Mouse (Mus musculus) neural tube, embryonic 12.5 days (tissue): ENCODE measurements at regions not wholly inside any gene's neighbourhood (a gene's known extent, or its start where the extent isn't known, plus 50 kb on each side); places are given as distances from the start of the nearest gene placed in this dataset.
A peak's percentile ranks its signal among the peaks of the same experiment; 100 is the strongest.

Source experiments
- ATAC-seq: fragments of 200-750 bp; cut with Nextera tagmentation; 2 replicates; pipeline ENCODE4 v1.8.0; 2017; ENCODE audit warnings: low read depth, mild to moderate bottlenecking, moderate TSS enrichment, moderate library complexity; ENCODE audit not compliant: low FRiP score
- H3K27ac ChIP-seq: fragments of 300-500 bp; sonication (generic); 2 replicates; pipeline ENCODE4 v1.5.1; 2016
- H3K27me3 ChIP-seq: fragments of 300-500 bp; sonication (generic); replicated peaks from 2 replicates; pipeline ENCODE4 v1.6.1; 2016; ENCODE audit warnings: mild to moderate bottlenecking
- H3K36me3 ChIP-seq: fragments of 300-500 bp; sonication (generic); 2 replicates; pipeline ENCODE4 v1.6.1; 2016; ENCODE audit warnings: mild to moderate bottlenecking
- H3K4me1 ChIP-seq: fragments of 300-500 bp; sonication (generic); 2 replicates; pipeline ENCODE4 v1.6.1; 2016
- H3K4me2 ChIP-seq: fragments of 300-500 bp; sonication (generic); replicated peaks from 2 replicates; pipeline ENCODE4 v1.6.1; 2016; ENCODE audit warnings: mild to moderate bottlenecking
- H3K4me3 ChIP-seq: fragments of 300-500 bp; sonication (generic); 2 replicates; pipeline ENCODE4 v1.5.1; 2016
- H3K9ac ChIP-seq: fragments of 300-500 bp; sonication (generic); 2 replicates; pipeline ENCODE4 v1.6.1; 2016; ENCODE audit warnings: mild to moderate bottlenecking
- H3K9me3 ChIP-seq: fragments of 300-500 bp; sonication (generic); 2 replicates; pipeline ENCODE4 v1.6.1; 2016; ENCODE audit warnings: mild to moderate bottlenecking
- WGBS: fragments of 180-500 bp; shearing (Covaris S2); methylation state at CpG from one replicate; pipeline ENCODE4 v1.1.7; 2016; 5-methylcytosine and 5-hydroxymethylcytosine counted together

DNA sequence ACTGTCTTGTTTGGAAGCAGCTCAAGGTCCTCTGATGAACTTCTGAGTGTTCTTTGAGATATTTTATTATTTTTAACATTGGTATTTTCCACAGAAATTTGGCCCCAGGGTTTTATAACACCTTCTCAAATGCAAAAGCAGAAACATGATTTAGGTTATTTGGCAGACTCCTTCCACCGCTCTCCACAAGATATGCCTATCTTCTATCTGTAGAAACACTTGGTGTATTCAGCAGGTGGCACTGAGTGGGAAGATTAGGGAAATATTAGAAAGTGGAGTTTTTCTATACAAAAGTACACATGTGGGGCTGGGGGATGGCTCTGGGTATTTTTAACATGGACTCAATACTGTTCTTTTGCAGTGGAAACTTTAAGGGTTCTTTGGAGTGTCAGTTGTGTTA lies 475.3 kb downstream of the Dach1 start:
- no peak overlapping the region for H3K4me3 ChIP-seq
- WGBS, result 98% methylated on average over 1 of the region's 1 CpGs

GRCm38 (mm10) chr14:97684617-97685016 lies 484.9 kb downstream of the Dach1 start:
- no peak overlapping the region for H3K27ac ChIP-seq
- ATAC-seq, result no peak
- H3K9ac ChIP-seq, result no peak overlapping the region
- no peaks in the 10 kb centered on the region for H3K36me3 ChIP-seq
- no peaks in the 10 kb centered on the region for H3K27me3 ChIP-seq
- H3K4me2 ChIP-seq, result no peak overlapping the region
- 85% methylated on average over 3 of the region's 3 CpGs for whole genome bisulfite sequencing
- no peaks in the 10 kb centered on the region for H3K9me3 ChIP-seq
- no peaks in the 10 kb centered on the region for H3K4me1 ChIP-seq
- H3K4me3 ChIP-seq, result no peak overlapping the region

More for the DNA sequence above, 475.3 kb downstream of the Dach1 start:
- Histone ChIP-seq H3K4me1 (no peaks in the 10 kb centered on the region), H3K9me3 (0 out of 2 replicates have a peak, but pooled peaks cover 4% of the 10 kb centered on the region), H3K4me2 (no peak overlapping the region), H3K36me3 (no peaks in the 10 kb centered on the region), H3K27ac (no peak overlapping the region), H3K27me3 (no peaks in the 10 kb centered on the region), H3K9ac (no peak overlapping the region)
- no peak for ATAC-seq

DNA sequence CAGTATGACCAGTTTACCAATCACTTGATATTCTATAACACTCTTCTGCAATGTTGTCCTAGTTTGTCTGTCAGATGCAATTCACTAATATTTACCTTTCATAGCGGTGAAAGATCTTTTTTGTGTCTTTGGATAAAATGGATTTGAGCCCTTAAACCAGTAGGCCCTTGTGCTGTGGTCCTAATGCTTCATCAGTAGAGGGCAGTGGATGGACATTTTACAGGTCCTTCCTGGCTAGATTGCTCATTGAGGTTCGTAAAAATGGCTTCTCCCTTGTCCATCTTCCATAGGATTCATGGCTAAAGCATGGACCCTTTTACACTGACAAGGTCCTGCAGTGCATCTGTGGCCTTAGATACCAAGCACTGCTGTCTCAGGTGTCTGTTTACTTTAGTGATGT lies 501.8 kb downstream of the Dach1 start:
- H3K27me3 ChIP-seq, result no peaks in the 10 kb centered on the region
- 75% methylated on average over 2 of the region's 2 CpGs for WGBS

DNA sequence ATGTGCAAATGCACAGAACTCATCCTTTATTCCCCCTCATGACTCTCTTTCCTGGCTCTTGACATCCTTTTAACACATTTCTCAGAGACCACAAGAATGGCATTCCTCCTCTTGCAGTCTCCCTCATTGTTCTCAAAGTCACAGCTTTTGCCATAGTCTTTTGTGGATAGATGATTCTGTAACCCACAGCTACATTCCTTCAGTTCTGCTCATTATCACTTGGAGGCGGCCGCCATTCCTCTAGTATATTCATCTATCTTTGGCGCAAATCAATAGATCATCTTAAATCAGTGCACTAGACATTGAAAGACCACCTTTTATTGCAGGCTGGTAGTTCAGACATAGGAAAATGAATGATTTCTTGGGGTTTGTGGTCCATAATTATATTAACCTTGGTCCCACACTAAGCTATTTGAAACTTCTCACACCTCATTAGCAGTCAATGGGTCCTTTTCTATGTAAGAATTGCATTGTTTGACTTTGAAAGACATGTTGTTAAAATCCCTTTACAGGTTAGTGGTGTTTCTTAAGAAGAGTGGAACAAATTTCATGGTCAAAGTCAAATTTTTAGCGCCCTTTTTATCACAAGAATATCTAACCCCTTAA lies 531.3 kb downstream of the Dach1 start:
- peak; percentile 56; the same call in 1 of the 2 replicates for ATAC-seq
- H3K4me3 ChIP-seq, result no peak overlapping the region
- no peaks in the 10 kb centered on the region for H3K4me1 ChIP-seq
- WGBS, result 33% methylated on average over 4 of the region's 4 CpGs
- no peak overlapping the region for H3K4me2 ChIP-seq
- no peak overlapping the region for H3K9ac ChIP-seq
- no peaks in the 10 kb centered on the region for H3K27me3 ChIP-seq
- H3K27ac ChIP-seq, result no peak overlapping the region
- H3K36me3 ChIP-seq, result no peaks in the 10 kb centered on the region
- no peaks in the 10 kb centered on the region for H3K9me3 ChIP-seq

More for the DNA sequence above, 501.8 kb downstream of the Dach1 start:
- Histone ChIP-seq H3K36me3 (no peaks in the 10 kb centered on the region), H3K4me1 (no peaks in the 10 kb centered on the region), H3K9ac (no peak overlapping the region), H3K9me3 (no peaks in the 10 kb centered on the region), H3K4me2 (no peak overlapping the region), H3K27ac (no peak overlapping the region), H3K4me3 (no peak overlapping the region)
- ATAC-seq, result no peak

GRCm38 (mm10) chr14:97611438-97611837 lies 558.1 kb downstream of the Dach1 start:
- H3K27me3 ChIP-seq, result no peaks in the 10 kb centered on the region
- H3K4me1 ChIP-seq, result no peaks in the 10 kb centered on the region
- H3K9ac ChIP-seq, result no peak overlapping the region
- no peaks in the 10 kb centered on the region for H3K9me3 ChIP-seq
- H3K4me3 ChIP-seq, result no peak overlapping the region
- H3K4me2 ChIP-seq, result no peak overlapping the region
- H3K27ac ChIP-seq, result no peak overlapping the region
- ATAC-seq, result no peak
- H3K36me3 ChIP-seq, result no peaks in the 10 kb centered on the region
- WGBS, result 91% methylated on average over 1 of the region's 1 CpGs

DNA sequence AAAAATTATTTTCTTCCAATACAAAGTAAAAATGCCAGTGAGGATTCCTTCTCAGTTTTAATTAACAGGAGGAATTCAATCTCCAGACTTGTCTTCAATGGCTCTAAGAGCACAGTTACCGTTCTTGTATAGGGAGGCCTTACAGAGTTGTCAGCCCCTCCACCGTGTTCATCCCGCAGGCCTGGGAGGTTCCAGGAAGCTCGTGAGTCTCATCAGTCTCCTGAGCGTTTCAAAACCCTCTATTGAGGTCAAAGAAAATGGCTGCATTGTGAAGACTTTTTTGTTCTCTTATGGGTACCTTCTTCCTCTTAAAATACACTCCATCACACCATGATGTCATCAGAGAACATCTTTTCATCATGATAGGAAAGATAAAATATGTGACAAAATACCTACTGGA lies 572.9 kb downstream of the Dach1 start:
- no peak overlapping the region for H3K4me3 ChIP-seq
- WGBS, result 22% methylated on average over 5 of the region's 5 CpGs
- H3K27me3 ChIP-seq, result no peaks in the 10 kb centered on the region
- H3K9me3 ChIP-seq, result no peaks in the 10 kb centered on the region
- H3K27ac ChIP-seq, result no peak overlapping the region
- H3K9ac ChIP-seq, result no peak overlapping the region
- H3K36me3 ChIP-seq, result no peaks in the 10 kb centered on the region
- H3K4me1 ChIP-seq, result no peaks in the 10 kb centered on the region
- peak; percentile 77; the same call in 1 of the 2 replicates for ATAC-seq
- H3K4me2 ChIP-seq, result no peak overlapping the region

- Histone ChIP-seq H3K27me3 (no peaks in the 10 kb centered on the region), H3K9me3 (no peaks in the 10 kb centered on the region), H3K4me2 (peak overlapping the region; percentile 12; the same call in 1 of the 2 replicates), H3K36me3 (no peaks in the 10 kb centered on the region), H3K27ac (no peak overlapping the region), H3K4me1 (peaks cover 5% of the 10 kb centered on the region; the same call in 1 of the 2 replicates), H3K9ac (no peak overlapping the region), H3K4me3 (no peak overlapping the region)
- WGBS, result 54% methylated on average over 4 of the region's 4 CpGs
- peak; percentile 15; the same call in 1 of the 2 replicates for ATAC-seq
Measured at GRCm38 (mm10) chr14:97588611-97589010, 581.0 kb downstream of the Dach1 start.

GRCm38 (mm10) chr14:97588182-97588581 lies 581.4 kb downstream of the Dach1 start:
- Histone ChIP-seq H3K4me2 (peak overlapping the region; percentile 12; the same call in 1 of the 2 replicates), H3K36me3 (no peaks in the 10 kb centered on the region), H3K4me1 (peaks cover 5% of the 10 kb centered on the region; the same call in 1 of the 2 replicates), H3K9me3 (no peaks in the 10 kb centered on the region), H3K27me3 (no peaks in the 10 kb centered on the region), H3K4me3 (no peak overlapping the region), H3K9ac (no peak overlapping the region), H3K27ac (no peak overlapping the region)
- 12% methylated on average over 7 of the region's 7 CpGs for WGBS
- peak; percentile 94 for ATAC-seq

DNA sequence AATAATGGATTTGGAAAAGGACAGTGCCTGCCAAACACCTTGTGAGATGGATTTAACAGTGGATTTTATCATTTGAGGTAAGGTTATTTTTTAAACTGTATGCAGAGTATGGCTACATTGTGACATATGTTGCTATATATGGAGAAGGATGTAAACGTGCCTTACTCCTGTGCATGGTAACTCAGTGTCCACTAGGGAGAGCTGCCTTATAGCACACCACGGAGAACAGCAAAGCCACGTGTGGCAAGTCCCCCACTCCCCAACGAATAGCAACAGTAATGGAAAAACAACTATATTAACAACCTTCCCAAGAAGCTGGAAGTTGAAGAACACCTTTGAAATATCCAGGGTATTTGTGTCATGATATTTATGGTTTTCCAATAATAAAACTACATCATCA lies 582.6 kb downstream of the Dach1 start:
- peak; percentile 70 for ATAC-seq
- WGBS, result 15% methylated on average over 4 of the region's 4 CpGs

GRCm38 (mm10) chr14:97570274-97570673 lies 599.3 kb downstream of the Dach1 start:
- H3K9me3 ChIP-seq, result no peaks in the 10 kb centered on the region
- WGBS, result 82% methylated on average over 1 of the region's 1 CpGs
- no peak overlapping the region for H3K4me2 ChIP-seq
- no peak overlapping the region for H3K4me3 ChIP-seq
- H3K27ac ChIP-seq, result no peak overlapping the region
- H3K36me3 ChIP-seq, result no peaks in the 10 kb centered on the region
- no peaks in the 10 kb centered on the region for H3K4me1 ChIP-seq
- H3K9ac ChIP-seq, result no peak overlapping the region
- no peaks in the 10 kb centered on the region for H3K27me3 ChIP-seq
- no peak for ATAC-seq

More for the DNA sequence above, 582.6 kb downstream of the Dach1 start:
- no peaks in the 10 kb centered on the region for H3K36me3 ChIP-seq
- no peaks in the 10 kb centered on the region for H3K27me3 ChIP-seq
- no peaks in the 10 kb centered on the region for H3K9me3 ChIP-seq
- no peak overlapping the region for H3K27ac ChIP-seq
- no peak overlapping the region for H3K9ac ChIP-seq
- H3K4me3 ChIP-seq, result no peak overlapping the region
- no peak overlapping the region for H3K4me2 ChIP-seq
- peaks cover 5% of the 10 kb centered on the region; the same call in 1 of the 2 replicates for H3K4me1 ChIP-seq

GRCm38 (mm10) chr14:97560121-97560907 lies 609.3 kb downstream of the Dach1 start:
- Histone ChIP-seq H3K4me2 (no peak overlapping the region), H3K9me3 (no peaks in the 10 kb centered on the region), H3K4me3 (no peak overlapping the region), H3K9ac (no peak overlapping the region), H3K27me3 (no peaks in the 10 kb centered on the region), H3K27ac (no peak overlapping the region), H3K4me1 (no peaks in the 10 kb centered on the region), H3K36me3 (no peaks in the 10 kb centered on the region)
- 28% methylated on average over 7 of the region's 7 CpGs for WGBS
- ATAC-seq, result no peak

GRCm38 (mm10) chr14:97559559-97559958 lies 610.0 kb downstream of the Dach1 start:
- no peak overlapping the region for H3K4me3 ChIP-seq
- no peaks in the 10 kb centered on the region for H3K27me3 ChIP-seq
- H3K4me1 ChIP-seq, result no peaks in the 10 kb centered on the region
- 0 out of 2 replicates have a peak, but pooled peaks have one; percentile 44 for ATAC-seq
- WGBS, result 2% methylated on average over 1 of the region's 1 CpGs
- no peak overlapping the region for H3K9ac ChIP-seq
- no peak overlapping the region for H3K4me2 ChIP-seq
- no peak overlapping the region for H3K27ac ChIP-seq
- no peaks in the 10 kb centered on the region for H3K9me3 ChIP-seq
- no peaks in the 10 kb centered on the region for H3K36me3 ChIP-seq
